In genomic region chr16:35871048-35871851, GRCm38 (mm10) we compare ENCODE assay signal across 8 mouse cellular contexts. TPM values are rescaled to one million over a fixed set of nuclear protein-coding genes. Genes with fewer than 3 reads are reported as not detected.
A peak's percentile ranks its signal among the peaks of the same experiment; 100 is the strongest.
DNase-seq lines count a peak whose midpoint lies in the region; ATAC-seq and TF ChIP-seq lines count a peak whose summit lies in the region.

Parp14 (minus strand) TSS chr16:35871544.

- whole genome bisulfite sequencing in spleen, adult 2 months, result under 1% methylated on average over 38 of the region's 38 CpGs

- H3K27ac ChIP-seq in embryonic fibroblast, embryonic 13.5 days (ENCODE audit: insufficient read depth, low read length), result no peak within 1 kb of the TSS
- peak within 1 kb of the TSS; percentile 82 for H3K27ac ChIP-seq in spleen, adult 2 months (ENCODE audit: insufficient read depth, low read length)

- peak within 1 kb of the TSS; percentile 74 for H3K4me3 ChIP-seq in embryonic fibroblast, embryonic 13.5 days (ENCODE audit: insufficient read depth, low read length)
- H3K4me3 ChIP-seq in spleen, adult 2 months (ENCODE audit: extremely low read depth, insufficient read depth, insufficient read length), result peak within 1 kb of the TSS; percentile 79

- ATAC-seq in megakaryocyte, adult 5-6 weeks (ENCODE audit: poor library complexity, severe bottlenecking), result peak; percentile 50

- peak; percentile 39 for TF ChIP-seq POLR2A in embryonic fibroblast, embryonic 13.5 days (IDR thresholded peaks at IDR 0.05; ENCODE audit: low read depth, low read length)
- TF ChIP-seq POLR2A in spleen, adult 2 months (IDR thresholded peaks at IDR 0.05; ENCODE audit: low read depth, low read length), result peak; percentile 34; the same call in 1 of the 2 replicates

- no peaks in the 10 kb centered on the region for H3K27me3 ChIP-seq in spleen, adult 2 months (ENCODE audit: control insufficient read depth, insufficient read depth, low read length)

- DNase-seq in CD4-positive, CD25-positive, alpha-beta regulatory T cell, adult 2 months (ENCODE audit: low read depth, low spot score), result peak; percentile 70
- peak; percentile 47 for DNase-seq in R1 (ENCODE audit: low read depth, low spot score)
- DNase-seq in heart, postnatal 10 days, result peak; percentile 53 to 67
- peak; percentile 55 to 69 for DNase-seq in kidney, postnatal 25 days
- peak; percentile 28 to 43 for DNase-seq in spleen, adult 2 months (ENCODE audit: low read depth in 1 of 2, low spot score in 2 of 2)
- no peak for DNase-seq in right cerebral cortex, postnatal 14 days

- no peaks in the 10 kb centered on the region for H3K4me1 ChIP-seq in embryonic fibroblast, embryonic 13.5 days (ENCODE audit: control insufficient read depth, insufficient read depth, low read length)
- H3K4me1 ChIP-seq in spleen, adult 2 months (ENCODE audit: control insufficient read depth, insufficient read depth, insufficient read length), result peaks cover 7% of the 10 kb centered on the region; the same call in 1 of the 2 replicates

- H3K36me3 ChIP-seq in spleen, adult 2 months (ENCODE audit: control insufficient read depth, insufficient read depth, low read length), result peaks cover 4% of the 10 kb centered on the region; the same call in 1 of the 2 replicates

- intact Hi-C loops in heart, postnatal 10 days (cut with DNase I), result no loop called here

- TF ChIP-seq CTCF in embryonic fibroblast, embryonic 13.5 days (IDR thresholded peaks at IDR 0.05; ENCODE audit: borderline replicate concordance, insufficient read depth, low read length), result no peak
- TF ChIP-seq CTCF in spleen, adult 2 months (IDR thresholded peaks at IDR 0.05; ENCODE audit: extremely low read depth, insufficient read depth, insufficient read length, insufficient replicate concordance), result no peak

RNA-seq across cellular contexts. Expression of gene Parp14, which starts in this region (rescaled TPM):
- 6.0 and 7.4 TPM in 2 replicates for polyA plus RNA-seq in embryonic fibroblast, embryonic 13.5 days (2011; ENCODE audit: insufficient read length, low read depth, missing spikeins)
- 1 to 10 TPM; 6.7 to 9.7 TPM for total RNA-seq in heart, postnatal 10 days (2021)
- total RNA-seq in megakaryocyte, adult 5-6 weeks (2015), result 35.4 and 36.6 TPM in 2 replicates
- 41.9 and 42.4 TPM in 2 replicates for total RNA-seq in megakaryocyte, adult 5-6 weeks (2017)
- polyA plus RNA-seq in spleen, adult 2 months (2012; rRNA removed), result 8.0 and 8.1 TPM in 2 replicates
